Mouse (Mus musculus): ENCODE data around the gene Pnmt. TPM values are rescaled to one million over a fixed set of nuclear protein-coding genes. Genes with fewer than 3 reads are reported as not detected.

Gene Pnmt
- polyA plus RNA-seq, 1 experiment = not detected

- Histone ChIP-seq H3K9me3 (ENCODE audit: control insufficient read depth, low read length) (no peaks in the 10 kb centered on the region), H3K36me3 (ENCODE audit: control insufficient read depth) (no peaks in the 10 kb centered on the region; the same call in 1 of the 2 replicates), H3K4me1 (ENCODE audit: control insufficient read depth) (peaks cover 49% of the 10 kb centered on the region), H3K27me3 (ENCODE audit: control insufficient read depth) (peaks cover 30% of the 10 kb centered on the region), H3K4me3 (replicated peaks) (peak overlapping the region; percentile 95)
- TF ChIP-seq TAL1 (IDR thresholded peaks at IDR 0.05; ENCODE audit: low read length) (no peak), GATA1 (IDR thresholded peaks at IDR 0.05; ENCODE audit: low read length) (no peak)
Observed at GRCm38 (mm10) chr11:98356625-98357394, 29.4 kb upstream of the Pnmt start.

GRCm38 (mm10) chr11:98357396-98358160 lies 28.7 kb upstream of the Pnmt start:
- H3K27me3 ChIP-seq (ENCODE audit: control insufficient read depth) = peaks cover 23% of the 10 kb centered on the region
- TF ChIP-seq TAL1 (IDR thresholded peaks at IDR 0.05; ENCODE audit: low read length) = no peak
- peak; percentile 18; the same call in 1 of the 2 replicates for TF ChIP-seq GATA1 (IDR thresholded peaks at IDR 0.05; ENCODE audit: low read length)
- H3K4me3 ChIP-seq (replicated peaks) = peak overlapping the region; percentile 95
- peaks cover 52% of the 10 kb centered on the region for H3K4me1 ChIP-seq (ENCODE audit: control insufficient read depth)
- no peaks in the 10 kb centered on the region for H3K9me3 ChIP-seq (ENCODE audit: control insufficient read depth, low read length)
- H3K36me3 ChIP-seq (ENCODE audit: control insufficient read depth) = no peaks in the 10 kb centered on the region; the same call in 1 of the 2 replicates

DNA sequence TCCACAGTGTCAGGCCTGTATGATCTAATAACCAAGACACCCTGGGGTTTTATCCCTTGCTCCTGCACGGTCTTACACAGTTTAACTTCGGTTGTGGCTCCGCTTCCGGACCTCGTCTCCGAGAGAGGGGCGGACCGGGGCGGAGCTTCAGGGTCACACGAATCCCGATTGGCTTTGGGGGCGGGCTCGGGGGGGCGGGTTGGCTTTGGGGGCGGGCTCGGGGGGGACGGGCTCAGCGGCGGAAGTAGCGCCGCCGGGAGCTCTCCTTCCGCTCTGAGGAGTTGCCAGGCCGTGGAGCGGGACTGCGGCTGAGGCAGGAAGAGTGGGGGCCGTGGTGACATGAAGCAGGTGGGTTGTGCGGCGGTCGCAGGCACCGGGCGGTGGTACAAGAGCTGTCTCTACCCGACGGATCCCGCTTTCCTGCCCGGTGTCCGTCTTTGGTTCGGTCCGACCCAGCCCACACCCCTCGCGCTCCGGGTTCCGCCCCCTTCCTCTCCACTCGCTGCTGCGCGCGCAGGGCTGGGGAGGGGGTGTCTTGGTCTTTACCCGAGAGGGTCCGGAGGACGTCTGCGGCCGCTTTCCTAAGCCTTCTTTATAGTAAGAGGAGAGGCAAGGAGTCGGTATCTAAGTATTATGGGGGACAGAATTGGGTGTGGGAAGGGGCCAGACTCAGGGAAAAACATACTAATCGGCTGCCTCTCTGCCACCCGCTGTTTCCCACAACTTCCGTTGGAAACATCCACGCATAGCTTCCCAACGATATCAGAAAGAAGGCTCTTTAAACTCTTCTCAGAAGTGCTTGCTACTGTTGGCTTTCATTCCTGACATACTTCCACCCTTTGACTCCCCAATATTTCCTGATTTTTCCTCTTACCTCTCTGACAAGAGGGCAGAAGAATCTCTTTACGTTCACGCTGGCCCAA lies 27.8 kb upstream of the Pnmt start, which contains the start of gene Stard3:
Stard3 (plus strand) TSS at position 208 of the 923 bp plus-strand sequence.
- no peaks in the 10 kb centered on the region for H3K9me3 ChIP-seq (ENCODE audit: control insufficient read depth, low read length)
- peaks cover 52% of the 10 kb centered on the region for H3K4me1 ChIP-seq (ENCODE audit: control insufficient read depth)
- H3K27me3 ChIP-seq (ENCODE audit: control insufficient read depth) = peaks cover 15% of the 10 kb centered on the region
- peak within 1 kb of the TSS; percentile 95 for H3K4me3 ChIP-seq (replicated peaks)
- no peaks in the 10 kb centered on the region; the same call in 1 of the 2 replicates for H3K36me3 ChIP-seq (ENCODE audit: control insufficient read depth)
- TF ChIP-seq GATA1 (IDR thresholded peaks at IDR 0.05; ENCODE audit: low read length) (no peak), TAL1 (IDR thresholded peaks at IDR 0.05; ENCODE audit: low read length) (no peak)

DNA sequence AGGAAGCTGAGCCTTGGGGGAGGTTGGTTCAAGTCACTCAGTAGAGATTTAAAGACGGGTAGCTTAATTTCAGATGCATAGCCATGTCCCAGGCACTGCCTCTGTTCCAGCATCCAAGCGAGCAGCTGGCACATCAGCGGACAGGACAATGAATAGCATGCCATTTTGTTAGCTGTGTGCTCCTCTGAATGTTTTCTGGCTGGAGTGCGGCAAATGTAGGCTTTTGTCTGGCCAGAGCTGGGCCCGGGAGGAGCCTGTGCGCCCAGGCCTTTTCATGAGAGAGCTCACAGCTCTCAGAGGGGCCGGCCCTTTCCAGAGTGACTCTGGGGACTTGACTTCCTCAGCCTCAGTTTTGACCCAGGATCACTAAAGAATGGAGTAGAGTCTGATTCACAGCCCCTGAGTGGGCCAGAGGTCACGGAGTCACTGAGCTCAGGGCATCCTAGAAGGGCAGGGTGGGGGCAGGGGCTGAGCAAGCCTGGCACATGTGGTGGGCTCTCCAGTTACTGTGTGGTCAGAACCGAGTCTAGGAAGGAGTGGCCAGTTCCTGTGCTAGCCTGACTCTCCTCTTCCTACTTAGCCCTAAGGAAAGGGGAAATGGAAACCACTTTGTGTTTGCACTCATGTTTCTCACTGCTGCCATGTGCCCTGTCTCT lies 25.3 kb upstream of the Pnmt start:
- Histone ChIP-seq H3K4me1 (ENCODE audit: control insufficient read depth) (peaks cover 47% of the 10 kb centered on the region), H3K4me3 (replicated peaks) (no peak overlapping the region), H3K27me3 (ENCODE audit: control insufficient read depth) (no peaks in the 10 kb centered on the region), H3K36me3 (ENCODE audit: control insufficient read depth) (no peaks in the 10 kb centered on the region; the same call in 1 of the 2 replicates), H3K9me3 (ENCODE audit: control insufficient read depth, low read length) (no peaks in the 10 kb centered on the region)
- TF ChIP-seq TAL1 (IDR thresholded peaks at IDR 0.05; ENCODE audit: low read length) (no peak), GATA1 (IDR thresholded peaks at IDR 0.05; ENCODE audit: low read length) (no peak)

- H3K36me3 ChIP-seq (ENCODE audit: control insufficient read depth) = no peaks in the 10 kb centered on the region; the same call in 1 of the 2 replicates
- peaks cover 26% of the 10 kb centered on the region for H3K4me1 ChIP-seq (ENCODE audit: control insufficient read depth)
- TF ChIP-seq GATA1 (IDR thresholded peaks at IDR 0.05; ENCODE audit: low read length) (no peak), TAL1 (IDR thresholded peaks at IDR 0.05; ENCODE audit: low read length) (no peak)
- no peak overlapping the region for H3K4me3 ChIP-seq (replicated peaks)
- H3K9me3 ChIP-seq (ENCODE audit: control insufficient read depth, low read length) = no peaks in the 10 kb centered on the region
- no peaks in the 10 kb centered on the region for H3K27me3 ChIP-seq (ENCODE audit: control insufficient read depth)
Observed at GRCm38 (mm10) chr11:98363817-98364216, 22.4 kb upstream of the Pnmt start.

DNA sequence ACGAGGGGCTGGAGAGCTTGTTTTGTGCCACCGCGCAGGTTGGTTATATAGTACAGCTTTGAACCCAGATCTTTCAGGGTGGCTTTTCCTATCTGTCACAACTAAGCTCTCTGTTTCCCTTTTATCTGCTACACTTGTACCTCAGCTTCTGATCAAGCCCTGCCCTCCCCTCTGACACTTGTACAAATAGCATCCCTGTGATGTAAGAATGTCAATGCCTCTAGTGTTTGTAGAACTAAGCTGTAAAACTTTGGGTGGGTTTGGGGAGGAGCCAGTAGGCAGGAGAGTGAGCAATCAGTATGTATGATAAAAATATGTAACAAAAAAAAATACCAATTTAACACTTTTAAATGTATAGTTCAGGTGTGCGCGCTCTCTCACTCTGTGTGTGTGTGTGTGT lies 21.8 kb upstream of the Pnmt start:
- Histone ChIP-seq H3K4me1 (ENCODE audit: control insufficient read depth) (peaks cover 20% of the 10 kb centered on the region), H3K9me3 (ENCODE audit: control insufficient read depth, low read length) (no peaks in the 10 kb centered on the region), H3K4me3 (replicated peaks) (no peak overlapping the region), H3K27me3 (ENCODE audit: control insufficient read depth) (no peaks in the 10 kb centered on the region), H3K36me3 (ENCODE audit: control insufficient read depth) (no peaks in the 10 kb centered on the region; the same call in 1 of the 2 replicates)
- TF ChIP-seq TAL1 (IDR thresholded peaks at IDR 0.05; ENCODE audit: low read length) (no peak), GATA1 (IDR thresholded peaks at IDR 0.05; ENCODE audit: low read length) (no peak)

DNA sequence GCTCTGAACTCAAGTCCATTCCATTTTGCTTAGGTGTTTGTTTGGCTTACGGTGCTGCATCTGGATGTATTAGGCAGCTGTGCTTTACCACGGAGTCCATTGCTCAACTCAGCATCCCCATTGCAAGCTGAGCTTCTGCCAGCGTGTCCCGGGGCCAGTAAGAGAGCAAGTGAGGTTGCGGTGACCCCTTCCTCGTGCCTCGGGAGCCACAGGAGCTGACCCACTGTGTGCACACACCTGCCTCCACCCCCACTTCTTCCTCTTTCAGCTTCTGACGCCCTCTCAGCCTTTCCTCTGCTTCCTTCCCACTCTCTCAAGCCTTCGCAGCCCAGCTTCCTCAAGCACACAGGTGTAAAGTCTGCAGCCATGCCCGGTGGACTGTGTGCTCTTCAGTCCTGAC lies 20.0 kb upstream of the Pnmt start:
- H3K36me3 ChIP-seq (ENCODE audit: control insufficient read depth) = no peaks in the 10 kb centered on the region; the same call in 1 of the 2 replicates
- no peaks in the 10 kb centered on the region for H3K9me3 ChIP-seq (ENCODE audit: control insufficient read depth, low read length)
- no peak overlapping the region for H3K4me3 ChIP-seq (replicated peaks)
- TF ChIP-seq TAL1 (IDR thresholded peaks at IDR 0.05; ENCODE audit: low read length) = no peak
- no peak for TF ChIP-seq GATA1 (IDR thresholded peaks at IDR 0.05; ENCODE audit: low read length)
- H3K4me1 ChIP-seq (ENCODE audit: control insufficient read depth) = peaks cover 8% of the 10 kb centered on the region
- H3K27me3 ChIP-seq (ENCODE audit: control insufficient read depth) = no peaks in the 10 kb centered on the region
